Mouse (Mus musculus): Measurements from ENCODE around the gene Il17a. TPM values are rescaled to one million over a fixed set of nuclear protein-coding genes. Genes with fewer than 3 reads are reported as not detected.

Gene Il17a
- polyA plus RNA-seq (2015; fragmentation: Nextera tagmentation; extraction: Ambion mirVana): not detected in 2 replicates

DNA sequence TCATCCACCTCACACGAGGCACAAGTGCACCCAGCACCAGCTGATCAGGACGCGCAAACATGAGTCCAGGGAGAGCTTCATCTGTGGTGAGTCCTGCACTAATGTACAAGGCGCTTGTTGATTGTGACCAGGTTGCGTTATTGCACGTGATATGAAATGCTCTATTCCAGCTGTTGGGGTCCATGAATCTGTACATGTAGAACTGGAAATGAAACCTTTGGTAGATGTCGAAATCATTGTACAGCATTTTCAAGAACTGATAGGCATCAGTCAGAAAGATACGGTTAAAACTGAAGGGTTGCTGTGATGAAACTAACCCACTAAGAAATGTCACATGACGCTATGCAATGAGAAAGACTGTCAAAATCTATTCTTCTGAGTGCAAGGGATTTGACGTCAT, at the start of gene Il17a:
Il17a (plus strand) TSS at position 3 of the 400 bp plus-strand sequence.
- H3K36me3 ChIP-seq: no peaks in the 10 kb centered on the region
- no peaks in the 10 kb centered on the region for H3K9me3 ChIP-seq
- WGBS: 90% methylated on average over 10 of the region's 10 CpGs
- no peak within 1 kb of the TSS for H3K4me3 ChIP-seq
- no peak within 1 kb of the TSS for H3K27ac ChIP-seq
- no peak within 1 kb of the TSS for H3K9ac ChIP-seq
- H3K4me2 ChIP-seq: no peak within 1 kb of the TSS
- no peak for ATAC-seq (ENCODE audit: insufficient number of reproducible peaks, low FRiP score, low TSS enrichment, low read depth)
- no peaks in the 10 kb centered on the region for H3K27me3 ChIP-seq
- H3K4me1 ChIP-seq: no peaks in the 10 kb centered on the region

DNA sequence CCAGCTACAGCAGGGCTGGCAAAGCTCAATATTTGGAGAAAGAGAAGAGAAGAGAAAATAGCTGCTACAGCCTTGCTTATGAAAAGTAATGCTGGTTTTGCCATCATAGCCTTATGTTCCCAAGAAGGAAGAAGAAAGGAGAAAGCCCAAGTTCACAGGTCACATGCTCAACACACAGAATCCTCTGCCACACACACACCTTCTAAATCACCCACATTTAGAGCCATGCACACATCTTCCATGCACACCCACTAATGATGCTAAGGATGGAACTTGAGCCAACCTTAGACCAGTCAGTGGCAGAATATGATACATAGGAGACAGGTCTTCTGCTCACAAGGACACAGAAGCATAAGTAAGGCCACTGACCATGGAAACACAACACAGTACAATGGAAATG, 47.9 kb upstream of the Il17a start:
- no peak for ATAC-seq (ENCODE audit: insufficient number of reproducible peaks, low FRiP score, low TSS enrichment, low read depth)

DNA sequence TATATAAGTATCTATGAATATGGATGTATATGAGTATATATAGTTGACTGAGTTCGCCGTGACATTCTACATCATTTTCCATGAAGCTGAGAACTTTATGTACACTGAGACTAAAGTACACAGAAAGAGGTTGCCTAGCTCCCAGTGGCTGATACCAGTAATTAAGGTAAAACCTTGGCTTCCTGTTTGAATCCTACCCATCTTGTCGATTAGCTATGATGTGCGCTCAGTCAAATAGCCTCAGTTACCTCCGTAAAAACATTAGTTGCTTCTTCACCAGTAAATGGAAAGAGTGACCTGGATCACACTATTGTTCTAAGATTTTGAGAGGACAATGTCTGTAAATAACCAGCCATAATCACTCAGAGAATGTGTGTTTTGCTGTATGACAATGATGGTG, 47.3 kb upstream of the Il17a start:
- Histone ChIP-seq H3K9me3 (no peaks in the 10 kb centered on the region), H3K36me3 (no peaks in the 10 kb centered on the region), H3K9ac (no peak overlapping the region), H3K4me3 (no peak overlapping the region), H3K4me2 (no peak overlapping the region), H3K27me3 (no peaks in the 10 kb centered on the region), H3K27ac (no peak overlapping the region), H3K4me1 (no peaks in the 10 kb centered on the region)
- no peak for ATAC-seq (ENCODE audit: insufficient number of reproducible peaks, low FRiP score, low TSS enrichment, low read depth)
- WGBS: 91% methylated on average over 5 of the region's 5 CpGs

More for the DNA sequence above, 47.9 kb upstream of the Il17a start:
- no peaks in the 10 kb centered on the region for H3K36me3 ChIP-seq
- H3K27ac ChIP-seq: no peak overlapping the region
- no peaks in the 10 kb centered on the region for H3K27me3 ChIP-seq
- H3K4me1 ChIP-seq: no peaks in the 10 kb centered on the region
- no peaks in the 10 kb centered on the region for H3K9me3 ChIP-seq
- no peak overlapping the region for H3K4me2 ChIP-seq
- H3K9ac ChIP-seq: no peak overlapping the region
- no peak overlapping the region for H3K4me3 ChIP-seq

DNA sequence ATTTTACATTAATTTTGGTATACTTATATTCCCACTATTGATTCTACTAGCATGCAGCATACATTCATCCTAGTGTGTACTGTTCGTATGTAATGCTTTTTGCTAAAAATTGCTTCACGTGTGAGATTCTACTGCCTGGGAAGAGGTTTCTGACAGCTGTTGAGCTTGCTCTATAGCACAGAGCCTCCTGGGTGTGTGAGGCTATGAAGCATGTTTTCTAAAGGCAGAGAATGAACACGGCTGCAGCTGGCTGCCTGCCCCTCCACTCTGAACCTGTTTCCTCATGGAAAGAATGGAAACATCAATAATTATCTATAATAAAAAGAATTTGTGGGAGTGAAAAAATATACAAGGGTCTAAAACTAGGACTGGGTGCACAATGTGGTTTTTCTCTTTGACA, 46.9 kb upstream of the Il17a start:
- Histone ChIP-seq H3K9me3 (no peaks in the 10 kb centered on the region), H3K27ac (no peak overlapping the region), H3K4me1 (no peaks in the 10 kb centered on the region), H3K4me2 (no peak overlapping the region), H3K27me3 (no peaks in the 10 kb centered on the region), H3K9ac (no peak overlapping the region), H3K36me3 (no peaks in the 10 kb centered on the region), H3K4me3 (no peak overlapping the region)
- WGBS: 60% methylated on average over 3 of the region's 3 CpGs
- ATAC-seq (ENCODE audit: insufficient number of reproducible peaks, low FRiP score, low TSS enrichment, low read depth): no peak

DNA sequence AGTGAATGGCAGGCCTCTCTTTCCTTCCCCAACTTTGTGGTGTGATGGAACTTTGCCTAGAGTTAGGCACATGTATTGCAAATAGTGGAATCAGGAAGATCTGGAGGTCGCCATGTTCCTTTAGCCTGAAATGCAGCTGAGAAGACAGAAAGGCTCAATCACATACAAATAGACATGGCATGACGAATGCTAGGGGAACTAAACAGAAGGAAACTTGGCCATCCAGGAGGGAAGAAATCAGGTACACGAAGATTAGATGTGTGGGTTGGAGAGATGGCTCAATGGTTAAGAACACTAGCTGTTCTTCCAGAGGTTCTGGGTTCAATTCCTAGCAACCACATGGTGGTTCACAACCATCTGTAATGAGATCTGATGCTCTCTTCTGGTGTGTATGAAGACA, 46.3 kb upstream of the Il17a start:
- Histone ChIP-seq H3K9ac (no peak overlapping the region), H3K4me1 (no peaks in the 10 kb centered on the region), H3K4me3 (no peak overlapping the region), H3K4me2 (no peak overlapping the region), H3K27me3 (no peaks in the 10 kb centered on the region), H3K9me3 (no peaks in the 10 kb centered on the region), H3K36me3 (no peaks in the 10 kb centered on the region), H3K27ac (no peak overlapping the region)
- no peak for ATAC-seq (ENCODE audit: insufficient number of reproducible peaks, low FRiP score, low TSS enrichment, low read depth)
- 78% methylated on average over 3 of the region's 3 CpGs for WGBS

DNA sequence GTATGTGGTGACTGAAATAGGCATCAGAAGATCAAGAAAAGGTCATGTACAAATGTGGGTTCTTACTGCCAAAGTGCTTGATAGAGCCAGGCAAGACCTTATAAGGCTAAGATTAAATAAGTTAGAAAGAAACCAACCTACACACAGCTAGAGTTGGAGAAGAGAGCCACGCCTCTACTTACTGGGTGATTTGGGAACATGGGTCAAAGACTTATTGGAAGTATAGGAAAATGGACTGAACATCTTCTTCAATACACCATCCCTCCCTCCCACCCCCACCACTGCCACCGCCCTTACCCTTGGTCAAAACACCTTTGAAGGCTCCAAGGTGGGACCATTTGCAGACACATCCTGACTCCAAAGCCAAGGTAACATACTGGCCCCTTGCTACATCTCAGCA, 45.3 kb upstream of the Il17a start:
- WGBS: 78% methylated on average over 2 of the region's 2 CpGs
- H3K4me2 ChIP-seq: no peak overlapping the region

DNA sequence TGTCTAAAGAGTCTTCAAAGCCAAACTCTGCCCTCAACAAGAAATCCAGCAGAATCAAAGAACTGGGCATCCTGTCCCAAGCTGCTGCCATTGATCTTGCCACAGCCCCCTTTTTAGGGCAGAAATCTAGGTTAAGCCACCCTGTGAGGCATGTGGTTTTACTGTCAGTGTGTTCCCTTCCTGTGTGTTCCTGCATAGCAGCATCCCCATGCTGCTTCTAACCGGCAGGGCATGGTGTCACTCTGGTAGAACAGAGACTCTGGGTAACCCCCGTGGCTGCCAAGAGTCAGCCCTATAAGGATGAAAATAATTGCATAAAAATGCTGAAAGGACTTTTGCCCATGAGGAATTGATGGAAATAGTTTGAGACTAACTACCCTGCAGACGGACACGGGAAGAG, 44.8 kb upstream of the Il17a start:
- H3K4me3 ChIP-seq: no peak overlapping the region
- no peaks in the 10 kb centered on the region for H3K4me1 ChIP-seq
- H3K27me3 ChIP-seq: no peaks in the 10 kb centered on the region
- no peak overlapping the region for H3K27ac ChIP-seq
- H3K36me3 ChIP-seq: no peaks in the 10 kb centered on the region
- H3K9ac ChIP-seq: no peak overlapping the region
- 57% methylated on average over 4 of the region's 4 CpGs for WGBS
- no peak for ATAC-seq (ENCODE audit: insufficient number of reproducible peaks, low FRiP score, low TSS enrichment, low read depth)
- H3K4me2 ChIP-seq: no peak overlapping the region
- no peaks in the 10 kb centered on the region for H3K9me3 ChIP-seq

More for the DNA sequence above, 45.3 kb upstream of the Il17a start:
- 0 out of 2 replicates have a peak, but pooled peaks have one; percentile 42 for ATAC-seq (ENCODE audit: insufficient number of reproducible peaks, low FRiP score, low TSS enrichment, low read depth)
- Histone ChIP-seq H3K4me3 (no peak overlapping the region), H3K4me1 (no peaks in the 10 kb centered on the region), H3K36me3 (no peaks in the 10 kb centered on the region), H3K27me3 (no peaks in the 10 kb centered on the region), H3K9me3 (no peaks in the 10 kb centered on the region), H3K9ac (no peak overlapping the region), H3K27ac (no peak overlapping the region)

DNA sequence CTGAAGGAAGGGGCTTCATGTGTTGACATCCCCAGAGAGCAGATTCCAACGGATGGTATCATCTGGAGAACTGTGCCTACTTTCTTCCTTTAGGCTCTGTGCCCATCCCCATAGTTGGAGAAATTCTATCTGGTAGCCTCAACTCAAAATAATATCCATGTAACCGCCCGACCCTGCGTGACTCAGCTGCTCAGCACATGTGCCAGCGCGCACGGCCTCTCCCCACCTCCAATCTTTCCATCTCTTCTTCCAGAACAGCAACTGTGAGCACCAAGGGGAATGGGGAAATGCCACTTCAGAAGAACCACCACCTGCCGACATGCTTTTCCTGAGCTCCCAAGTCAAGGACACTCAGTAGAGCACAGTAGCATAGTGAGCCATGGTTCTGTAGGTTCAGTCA, 39.4 kb upstream of the Il17a start:
- 78% methylated on average over 8 of the region's 8 CpGs for WGBS
- H3K27me3 ChIP-seq: no peaks in the 10 kb centered on the region
- ATAC-seq (ENCODE audit: insufficient number of reproducible peaks, low FRiP score, low TSS enrichment, low read depth): 0 out of 2 replicates have a peak, but pooled peaks have one; percentile 58

DNA sequence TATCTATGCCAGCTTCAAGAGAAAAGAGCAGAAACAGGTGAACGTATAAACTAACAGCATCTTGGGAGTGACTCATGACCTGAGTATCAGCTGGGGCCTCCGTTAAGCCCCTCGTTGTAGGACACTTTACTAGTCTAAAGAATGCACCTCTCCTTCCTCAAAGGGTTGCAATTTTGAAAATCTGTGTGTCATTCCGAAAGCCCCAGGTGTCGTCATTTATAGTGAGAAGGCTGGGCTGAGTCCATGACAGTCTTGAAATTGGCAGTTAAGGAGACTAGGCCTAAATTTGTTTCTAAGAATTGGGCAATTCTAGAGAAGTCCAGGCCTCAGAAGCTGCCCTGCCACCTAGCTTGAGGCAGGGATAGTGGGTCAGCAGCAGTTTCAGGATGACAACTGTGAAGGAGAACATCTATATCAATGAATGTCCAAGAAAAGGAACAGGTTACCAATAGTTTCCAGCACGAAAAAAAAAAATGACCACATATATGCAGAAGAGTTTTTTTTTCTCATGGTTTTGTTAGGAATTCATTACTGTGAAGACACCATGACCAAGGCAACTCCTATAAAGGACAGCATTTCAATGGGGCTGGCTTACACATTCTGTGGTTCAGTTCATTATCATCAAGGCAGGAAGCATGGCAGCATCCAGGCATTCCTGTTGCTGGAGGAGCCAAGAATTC, 36.9 kb upstream of the Il17a start:
- ATAC-seq (ENCODE audit: insufficient number of reproducible peaks, low FRiP score, low TSS enrichment, low read depth): no peak
- no peaks in the 10 kb centered on the region for H3K9me3 ChIP-seq
- 78% methylated on average over 6 of the region's 6 CpGs for WGBS
- no peak overlapping the region for H3K4me3 ChIP-seq
- H3K36me3 ChIP-seq: no peaks in the 10 kb centered on the region
- H3K4me1 ChIP-seq: no peaks in the 10 kb centered on the region
- no peak overlapping the region for H3K9ac ChIP-seq
- no peak overlapping the region for H3K27ac ChIP-seq
- no peak overlapping the region for H3K4me2 ChIP-seq
- H3K27me3 ChIP-seq: no peaks in the 10 kb centered on the region

More for the DNA sequence above, 39.4 kb upstream of the Il17a start:
- H3K4me3 ChIP-seq: no peak overlapping the region
- no peaks in the 10 kb centered on the region for H3K9me3 ChIP-seq
- H3K9ac ChIP-seq: no peak overlapping the region
- H3K27ac ChIP-seq: no peak overlapping the region
- H3K4me1 ChIP-seq: no peaks in the 10 kb centered on the region
- no peaks in the 10 kb centered on the region for H3K36me3 ChIP-seq
- H3K4me2 ChIP-seq: no peak overlapping the region

DNA sequence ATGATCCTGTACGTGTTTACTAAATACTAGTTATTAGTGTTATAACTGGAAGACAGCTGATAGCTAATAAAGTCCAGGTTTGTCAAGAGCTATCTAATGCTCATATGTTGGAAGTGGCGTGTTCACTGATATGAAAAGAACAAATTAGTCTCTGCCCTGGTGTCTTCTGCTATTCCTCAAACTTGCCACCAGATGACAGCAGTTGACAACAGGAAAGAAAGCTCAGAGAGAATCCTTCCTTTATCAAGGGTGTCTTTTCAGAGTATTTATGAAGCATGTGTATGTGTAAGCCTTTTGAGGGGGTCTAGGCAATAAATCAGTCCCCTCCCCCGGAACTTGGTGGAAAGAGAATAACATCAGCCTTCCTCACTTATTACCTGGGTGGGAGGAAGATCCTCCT, 30.7 kb upstream of the Il17a start:
- H3K36me3 ChIP-seq: no peaks in the 10 kb centered on the region
- no peak overlapping the region for H3K4me3 ChIP-seq
- H3K4me2 ChIP-seq: no peak overlapping the region
- 58% methylated on average over 3 of the region's 3 CpGs for WGBS
- no peak overlapping the region for H3K27ac ChIP-seq
- no peaks in the 10 kb centered on the region for H3K4me1 ChIP-seq
- no peaks in the 10 kb centered on the region for H3K9me3 ChIP-seq
- no peak overlapping the region for H3K9ac ChIP-seq
- H3K27me3 ChIP-seq: no peaks in the 10 kb centered on the region
- no peak for ATAC-seq (ENCODE audit: insufficient number of reproducible peaks, low FRiP score, low TSS enrichment, low read depth)

DNA sequence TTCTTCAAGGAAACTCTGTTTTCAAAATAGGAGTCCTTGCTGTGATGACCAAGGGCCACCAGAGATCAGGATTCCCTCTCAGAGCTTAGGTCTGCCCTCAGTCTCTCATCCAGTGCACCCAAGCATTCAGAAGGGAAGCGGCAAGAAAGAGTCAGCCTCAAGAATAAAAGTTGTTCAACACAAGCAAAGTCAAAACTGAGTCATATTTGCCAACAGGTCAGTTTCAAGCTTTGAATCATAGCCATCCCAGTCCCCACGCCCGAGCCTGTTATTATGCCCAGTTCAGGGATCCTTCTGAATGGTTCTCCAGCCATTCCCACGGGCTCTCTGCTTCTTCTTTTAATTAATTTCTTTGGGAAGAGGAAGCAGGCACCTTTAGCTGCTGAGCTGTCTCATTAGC, 5.9 kb downstream of the Il17a start:
- no peak for ATAC-seq (ENCODE audit: insufficient number of reproducible peaks, low FRiP score, low TSS enrichment, low read depth)
- no peak overlapping the region for H3K27ac ChIP-seq
- H3K4me2 ChIP-seq: no peak overlapping the region
- no peaks in the 10 kb centered on the region for H3K4me1 ChIP-seq
- H3K36me3 ChIP-seq: no peaks in the 10 kb centered on the region
- no peaks in the 10 kb centered on the region for H3K9me3 ChIP-seq
- no peaks in the 10 kb centered on the region for H3K27me3 ChIP-seq
- WGBS: 79% methylated on average over 4 of the region's 4 CpGs
- H3K4me3 ChIP-seq: no peak overlapping the region
- no peak overlapping the region for H3K9ac ChIP-seq

DNA sequence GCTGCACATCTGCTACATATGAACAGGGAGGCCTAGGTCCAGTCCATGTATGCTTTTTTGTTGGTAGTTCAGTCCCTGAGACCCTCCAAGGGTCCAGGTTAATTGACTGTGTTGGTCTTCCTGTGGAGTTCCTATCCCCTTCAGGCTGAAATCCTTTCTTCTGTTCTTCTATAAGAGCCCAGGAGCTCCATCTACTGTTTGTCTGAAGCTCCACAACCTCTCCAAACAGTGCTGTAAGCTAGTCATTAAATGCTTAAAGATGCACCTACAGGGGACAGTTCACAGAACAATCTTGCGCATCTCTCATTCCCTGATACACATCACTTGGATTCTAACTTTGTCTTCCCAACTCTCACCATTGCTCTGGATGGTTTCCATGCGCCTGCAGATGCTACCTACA, 7.8 kb downstream of the Il17a start:
- Histone ChIP-seq H3K4me1 (no peaks in the 10 kb centered on the region), H3K4me2 (no peak overlapping the region), H3K4me3 (no peak overlapping the region), H3K27ac (no peak overlapping the region), H3K36me3 (no peaks in the 10 kb centered on the region), H3K9me3 (no peaks in the 10 kb centered on the region), H3K27me3 (no peaks in the 10 kb centered on the region), H3K9ac (no peak overlapping the region)
- 91% methylated on average over 2 of the region's 2 CpGs for whole genome bisulfite sequencing
- ATAC-seq (ENCODE audit: insufficient number of reproducible peaks, low FRiP score, low TSS enrichment, low read depth): no peak

DNA sequence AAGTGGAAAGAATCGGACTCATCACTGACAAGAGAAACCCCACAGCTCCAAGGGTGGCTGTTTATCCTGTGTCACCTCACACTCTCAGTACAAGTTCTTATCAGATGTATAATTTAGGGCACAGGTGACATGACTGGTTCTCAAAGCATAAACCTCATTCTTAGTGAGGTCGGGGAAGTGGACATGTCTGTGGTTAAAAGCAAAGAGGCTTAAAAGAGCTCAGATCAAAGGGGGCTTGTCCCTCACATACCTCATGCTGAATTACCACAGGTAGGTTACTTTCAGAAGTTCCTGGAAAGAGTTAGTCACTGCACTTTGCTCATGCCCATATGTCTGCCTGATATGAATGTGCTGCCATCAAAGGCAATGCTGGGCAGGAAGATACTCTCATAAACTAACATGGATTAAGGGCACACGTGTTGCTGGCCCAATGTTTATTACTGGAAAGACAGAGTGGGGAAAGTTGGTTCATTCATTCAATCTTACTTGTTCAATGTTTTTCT, 9.8 kb downstream of the Il17a start:
- 69% methylated on average over 3 of the region's 3 CpGs for WGBS
- ATAC-seq (ENCODE audit: insufficient number of reproducible peaks, low FRiP score, low TSS enrichment, low read depth): no peak
- H3K4me3 ChIP-seq: no peak overlapping the region
- H3K9me3 ChIP-seq: no peaks in the 10 kb centered on the region
- no peaks in the 10 kb centered on the region for H3K4me1 ChIP-seq
- H3K27ac ChIP-seq: no peak overlapping the region
- no peaks in the 10 kb centered on the region for H3K36me3 ChIP-seq
- no peak overlapping the region for H3K9ac ChIP-seq
- H3K4me2 ChIP-seq: no peak overlapping the region
- no peaks in the 10 kb centered on the region for H3K27me3 ChIP-seq

All from limb, embryonic 15.5 days (tissue).